Mouse (Mus musculus) MEL-GATA-1-ER (cell line): ENCODE data around the gene Hist1h2ad.
A peak's percentile ranks its signal among the peaks of the same experiment; 100 is the strongest.
"Not testable (repeated sequence)": the region's sequence is repeated elsewhere in the genome, so short reads cannot be mapped to it uniquely, and the experiment has no call there.

Experiments used
- DNase-seq: peaks from one replicate; pipeline ENCODE4 v3.0.0-alpha.2; 2012; ENCODE audit warnings: low read depth; ENCODE audit errors: extremely low read depth

Gene Hist1h2ad

GRCm38 (mm10) chr13:23573898-23574524, at the start of gene Hist1h2ad, which contains the start of gene Hist1h2bf:
Hist1h2ad (plus strand) TSS chr13:23574381.
Hist1h2bf (minus strand) TSS chr13:23574196.
- peak; percentile 99 for DNase-seq

GRCm38 (mm10) chr13:23524654-23525053, 49.5 kb upstream of the Hist1h2ad start:
- DNase-seq, result peak; percentile 83

GRCm38 (mm10) chr13:23525901-23526300, 48.3 kb upstream of the Hist1h2ad start:
- DNase-seq, result no peak

- DNase-seq, result no peak
These were observed 47.9 kb upstream of the Hist1h2ad start for GRCm38 (mm10) chr13:23526312-23526711.

GRCm38 (mm10) chr13:23529005-23529404, 45.2 kb upstream of the Hist1h2ad start:
- DNase-seq, result no peak

- DNase-seq, result no peak
These were observed 44.6 kb upstream of the Hist1h2ad start for GRCm38 (mm10) chr13:23529480-23530165.

GRCm38 (mm10) chr13:23530181-23530900, 43.8 kb upstream of the Hist1h2ad start:
- DNase-seq, result no peak

- peak; percentile 95 for DNase-seq
These were observed 43.0 kb upstream of the Hist1h2ad start, which contains the start of gene Hist1h4h for GRCm38 (mm10) chr13:23530901-23531875. Hist1h4h (plus strand) TSS chr13:23531050.

GRCm38 (mm10) chr13:23532262-23533075, 41.7 kb upstream of the Hist1h2ad start:
- DNase-seq, result no peak

GRCm38 (mm10) chr13:23533560-23534367, 40.4 kb upstream of the Hist1h2ad start, which contains the start of gene Hist1h2af:
Hist1h2af (plus strand) TSS chr13:23533906.
- peak; percentile 98 for DNase-seq

- DNase-seq, result no peak
These were observed 39.6 kb upstream of the Hist1h2ad start for GRCm38 (mm10) chr13:23534368-23535131.

GRCm38 (mm10) chr13:23535137-23536075, 38.8 kb upstream of the Hist1h2ad start, which contains the start of gene Hist1h3g:
Hist1h3g (plus strand) TSS chr13:23535422.
- DNase-seq, result peak; percentile 99

GRCm38 (mm10) chr13:23536076-23536822, 37.9 kb upstream of the Hist1h2ad start:
- no peak for DNase-seq

GRCm38 (mm10) chr13:23537006-23537710, 37.0 kb upstream of the Hist1h2ad start:
- no peak for DNase-seq

- DNase-seq, result no peak
These were observed 35.9 kb upstream of the Hist1h2ad start for GRCm38 (mm10) chr13:23538249-23538648.

- not testable (repeated sequence) for DNase-seq
These were observed 34.4 kb upstream of the Hist1h2ad start for GRCm38 (mm10) chr13:23539821-23540220.
